Mouse (Mus musculus) thymus, postnatal 4 days (tissue): ENCODE measurements at regions not wholly inside any gene's neighbourhood (a gene's known extent, or its start where the extent isn't known, plus 50 kb on each side); places are given as distances from the start of the nearest gene placed in this dataset.

ENCODE experiments used
- DNase-seq: peaks from one replicate; pipeline ENCODE4 v3.0.0; 2021

GRCm38 (mm10) chr12:5547698-5548097 lies 172.2 kb upstream of the Klhl29 start:
- no peak for DNase-seq

- no peak for DNase-seq
Observed at GRCm38 (mm10) chr12:5542701-5543100, 167.2 kb upstream of the Klhl29 start.

GRCm38 (mm10) chr12:5496299-5496698 lies 120.8 kb upstream of the Klhl29 start:
- no peak for DNase-seq

- no peak for DNase-seq
Observed at GRCm38 (mm10) chr12:5494657-5495512, 119.4 kb upstream of the Klhl29 start.

- no peak for DNase-seq
Observed at GRCm38 (mm10) chr12:5464250-5464899, 88.9 kb upstream of the Klhl29 start.

- DNase-seq: no peak
Observed at GRCm38 (mm10) chr12:5453157-5453556, 77.7 kb upstream of the Klhl29 start.

- DNase-seq: no peak
Observed at GRCm38 (mm10) chr12:5443730-5444129, 68.2 kb upstream of the Klhl29 start.

GRCm38 (mm10) chr12:5443091-5443531 lies 67.6 kb upstream of the Klhl29 start:
- no peak for DNase-seq

GRCm38 (mm10) chr12:5442679-5443078 lies 67.2 kb upstream of the Klhl29 start:
- DNase-seq: no peak

- no peak for DNase-seq
Observed at GRCm38 (mm10) chr12:5440482-5440881, 65.0 kb upstream of the Klhl29 start.

- no peak for DNase-seq
Observed at GRCm38 (mm10) chr12:5435876-5436275, 60.4 kb upstream of the Klhl29 start.

GRCm38 (mm10) chr12:5434060-5434459 lies 58.6 kb upstream of the Klhl29 start:
- no peak for DNase-seq

- DNase-seq: no peak
Observed at GRCm38 (mm10) chr12:5432688-5433087, 57.2 kb upstream of the Klhl29 start.

- DNase-seq: no peak
Observed at GRCm38 (mm10) chr12:5428733-5429132, 53.3 kb upstream of the Klhl29 start.
